ENCODE assay signal across 20 mouse cellular contexts in genomic region chr14:4806421-4806820, GRCm38 (mm10). TPM values are rescaled to one million over a fixed set of nuclear protein-coding genes. Genes with fewer than 3 reads are reported as not detected.
"Had no signal": no experiment of that assay in that cellular context is flagged by ENCODE, and none has a peak within 500 bp of the region (broad histone marks: within the 10 kb centered on the region; RNA-seq: fewer than 3 reads in every experiment).

No protein-coding gene starts in this region.

RNA-seq across cellular contexts. Expression of gene Gm9602, which starts 30.3 kb away (rescaled TPM):
- total RNA-seq: layer of hippocampus, adult 2 months; layer of hippocampus, postnatal 10 days; left cerebral cortex, postnatal 10 days; megakaryocyte, adult 5-6 weeks had no signal
- polyA plus RNA-seq: intestine, embryonic 14.5 days; kidney, embryonic 14.5 days; limb, embryonic 10.5 days; limb, embryonic 14.5 days; liver, embryonic 11.5 days; liver, embryonic 15.5 days; lung, adult 2 months; lung, postnatal 0 days; midbrain, embryonic 10.5 days; midbrain, embryonic 14.5 days; myocyte; neural tube, embryonic 11.5 days; neural tube, embryonic 15.5 days; small intestine, adult 2 months; stomach, postnatal 0 days; thymus, postnatal 0 days had no signal

RNA-seq across cellular contexts. Expression of gene Gm3269, which starts 31.5 kb away (rescaled TPM):
- total RNA-seq: layer of hippocampus, adult 2 months; layer of hippocampus, postnatal 10 days; left cerebral cortex, postnatal 10 days; megakaryocyte, adult 5-6 weeks had no signal
- polyA plus RNA-seq: intestine, embryonic 14.5 days; kidney, embryonic 14.5 days; limb, embryonic 10.5 days; limb, embryonic 14.5 days; liver, embryonic 11.5 days; liver, embryonic 15.5 days; lung, adult 2 months; lung, postnatal 0 days; midbrain, embryonic 10.5 days; midbrain, embryonic 14.5 days; myocyte; neural tube, embryonic 11.5 days; neural tube, embryonic 15.5 days; small intestine, adult 2 months; stomach, postnatal 0 days; thymus, postnatal 0 days had no signal

RNA-seq across cellular contexts. Expression of gene Gm3264, which starts 49.0 kb away (rescaled TPM):
- total RNA-seq: megakaryocyte, adult 5-6 weeks had no signal
- polyA plus RNA-seq: liver, embryonic 11.5 days; liver, embryonic 15.5 days; lung, adult 2 months; myocyte; neural tube, embryonic 11.5 days; small intestine, adult 2 months; thymus, postnatal 0 days had no signal
